Mouse (Mus musculus): ENCODE results near the gene Rgs5. TPM values are rescaled to one million over a fixed set of nuclear protein-coding genes. Genes with fewer than 3 reads are reported as not detected.

The Rgs5 gene
- not detected in 4 replicates for total RNA-seq (2023)

DNA sequence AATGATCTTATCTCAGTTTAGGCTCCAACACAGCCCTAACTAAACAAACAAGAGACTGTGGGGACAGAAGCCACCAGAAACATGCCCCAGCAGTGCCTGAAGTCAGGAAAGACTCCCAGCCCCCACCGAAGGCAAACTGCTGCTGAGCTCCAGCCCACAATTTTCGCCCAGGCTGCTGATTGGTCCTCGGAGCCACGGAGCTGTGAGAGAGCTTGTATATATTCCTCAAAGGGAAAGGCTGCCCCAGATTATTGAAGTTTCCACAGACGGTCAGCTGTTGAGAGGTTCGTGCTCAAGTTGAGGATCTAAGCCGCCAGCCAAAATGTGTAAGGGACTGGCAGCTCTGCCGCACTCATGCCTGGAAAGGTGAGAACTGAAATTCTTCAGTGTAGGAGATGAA is at the start of gene Rgs5:
Gene Rgs5, plus strand, starts transcription at position 246 of the 400 bp plus-strand sequence.

Other genes with a start within 250 kb of the Rgs5 start
- 0.66 to 1.9 TPM (median 1.5 TPM) in 4 replicates for gene Nuf2, start 124.0 kb upstream of the Rgs5 start, total RNA-seq (2023)
- gene Rgs4, start 92.1 kb downstream of the Rgs5 start, total RNA-seq (2023): not detected in 4 replicates